Mouse (Mus musculus): ENCODE measurements at regions not wholly inside any gene's neighbourhood (a gene's known extent, or its start where the extent isn't known, plus 50 kb on each side); places are given as distances from the start of the nearest gene placed in this dataset.

DNA sequence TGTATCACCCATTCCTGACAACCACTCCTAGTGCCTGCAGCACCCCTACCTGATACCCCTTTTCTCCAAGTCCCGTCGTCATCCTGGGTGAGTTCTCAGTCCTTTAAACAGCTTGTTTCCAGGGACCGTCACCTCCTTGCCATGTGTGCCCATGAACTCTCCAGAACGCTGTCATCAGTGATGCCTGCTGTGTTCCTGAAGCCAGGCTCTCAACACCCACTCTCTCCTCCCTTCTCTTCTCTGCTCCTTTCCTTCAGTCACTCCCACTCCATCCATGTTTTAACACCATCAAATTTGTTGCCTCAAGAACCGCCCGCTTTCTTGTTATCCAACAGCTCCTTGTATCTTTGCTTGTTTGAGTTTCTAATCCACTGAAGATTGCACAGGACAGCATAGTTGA, 277.8 kb upstream of the Zfp637 start:
- Histone ChIP-seq H3K9ac (no peak overlapping the region), H3K4me1 (0 out of 2 replicates have a peak, but pooled peaks cover 5% of the 10 kb centered on the region), H3K36me3 (no peaks in the 10 kb centered on the region), H3K9me3 (no peaks in the 10 kb centered on the region), H3K27ac (no peak overlapping the region), H3K4me2 (replicated peaks) (no peak overlapping the region), H3K4me3 (no peak overlapping the region), H3K27me3 (no peaks in the 10 kb centered on the region)
- WGBS, result 93% methylated on average over 6 of the region's 6 CpGs
- ATAC-seq (ENCODE audit: insufficient number of reproducible peaks, insufficient read depth, low FRiP score, low TSS enrichment), result no peak

DNA sequence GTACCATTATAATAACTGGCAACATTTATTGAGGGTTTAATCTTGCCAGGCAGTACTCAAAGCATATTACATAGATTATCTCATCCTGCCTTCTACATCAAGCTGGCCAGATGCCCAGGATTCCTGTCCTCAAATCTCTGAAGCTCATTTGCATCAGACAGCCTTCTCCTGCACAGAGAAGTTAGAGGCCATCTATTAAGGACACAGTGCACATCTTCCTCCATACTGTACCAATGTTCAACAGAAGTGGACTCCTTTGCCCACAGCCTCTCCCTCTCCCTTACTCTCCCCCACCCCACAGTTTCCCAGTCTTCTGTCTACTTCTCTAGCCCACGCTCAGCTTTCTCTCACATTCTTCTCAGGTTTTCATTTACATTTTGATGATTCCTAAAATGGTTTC, 277.3 kb upstream of the Zfp637 start:
- 74% methylated on average over 1 of the region's 1 CpGs for WGBS

DNA sequence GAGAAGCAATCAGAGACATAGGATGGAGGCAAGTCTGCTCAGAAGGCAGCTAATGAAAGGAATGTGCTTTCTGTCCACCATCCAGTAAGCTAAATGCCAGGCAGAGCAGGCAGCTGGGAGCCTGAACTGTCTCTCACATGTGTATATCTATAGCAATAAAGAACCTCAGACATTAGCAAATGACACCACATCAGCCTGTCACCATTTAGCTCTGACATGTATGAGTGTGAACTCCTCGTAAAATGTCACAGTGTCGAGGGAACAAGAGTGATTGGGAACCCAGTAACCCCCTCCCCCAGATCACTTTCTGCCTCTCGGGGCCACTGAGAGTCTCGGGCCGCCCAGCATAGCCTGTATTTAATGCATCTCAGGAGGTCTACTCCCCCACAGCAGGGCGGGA, 274.2 kb upstream of the Zfp637 start:
- no peaks in the 10 kb centered on the region for H3K36me3 ChIP-seq
- H3K27ac ChIP-seq, result no peak overlapping the region
- WGBS, result 60% methylated on average over 6 of the region's 6 CpGs
- no peak overlapping the region for H3K9ac ChIP-seq
- no peak for ATAC-seq (ENCODE audit: insufficient number of reproducible peaks, insufficient read depth, low FRiP score, low TSS enrichment)
- H3K4me1 ChIP-seq, result peaks cover 29% of the 10 kb centered on the region
- H3K27me3 ChIP-seq, result no peaks in the 10 kb centered on the region
- no peak overlapping the region for H3K4me2 ChIP-seq (replicated peaks)
- H3K4me3 ChIP-seq, result no peak overlapping the region
- no peaks in the 10 kb centered on the region for H3K9me3 ChIP-seq

More for the DNA sequence above, 277.3 kb upstream of the Zfp637 start:
- Histone ChIP-seq H3K4me1 (0 out of 2 replicates have a peak, but pooled peaks cover 5% of the 10 kb centered on the region), H3K9me3 (no peaks in the 10 kb centered on the region), H3K36me3 (no peaks in the 10 kb centered on the region), H3K27me3 (no peaks in the 10 kb centered on the region), H3K9ac (no peak overlapping the region), H3K4me3 (no peak overlapping the region), H3K27ac (no peak overlapping the region), H3K4me2 (replicated peaks) (no peak overlapping the region)
- ATAC-seq (ENCODE audit: insufficient number of reproducible peaks, insufficient read depth, low FRiP score, low TSS enrichment), result no peak

DNA sequence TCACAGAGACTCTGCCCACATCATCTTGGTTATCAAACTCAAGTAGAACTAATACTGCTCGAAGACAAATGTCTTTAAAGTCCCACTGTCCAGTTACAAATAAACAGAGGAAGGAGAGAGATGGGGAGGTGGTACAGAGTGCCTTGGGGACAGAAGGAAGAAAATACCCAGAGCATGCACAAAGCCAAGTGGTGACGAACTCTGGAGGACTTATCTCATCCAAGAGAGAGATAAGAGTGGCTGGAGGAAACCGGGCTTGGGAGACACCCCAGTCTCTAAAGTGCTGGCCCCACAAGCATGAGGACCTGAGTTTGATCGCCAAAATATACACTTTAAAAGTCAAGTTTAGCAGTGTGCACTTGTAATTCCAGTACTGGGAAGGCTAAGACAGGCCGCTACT, 273.3 kb upstream of the Zfp637 start:
- H3K9ac ChIP-seq, result no peak overlapping the region
- H3K4me3 ChIP-seq, result no peak overlapping the region
- H3K9me3 ChIP-seq, result no peaks in the 10 kb centered on the region
- ATAC-seq (ENCODE audit: insufficient number of reproducible peaks, insufficient read depth, low FRiP score, low TSS enrichment), result no peak
- 83% methylated on average over 5 of the region's 5 CpGs for whole genome bisulfite sequencing
- H3K36me3 ChIP-seq, result no peaks in the 10 kb centered on the region
- no peaks in the 10 kb centered on the region for H3K27me3 ChIP-seq
- H3K27ac ChIP-seq, result no peak overlapping the region
- H3K4me2 ChIP-seq (replicated peaks), result no peak overlapping the region
- peaks cover 33% of the 10 kb centered on the region for H3K4me1 ChIP-seq

DNA sequence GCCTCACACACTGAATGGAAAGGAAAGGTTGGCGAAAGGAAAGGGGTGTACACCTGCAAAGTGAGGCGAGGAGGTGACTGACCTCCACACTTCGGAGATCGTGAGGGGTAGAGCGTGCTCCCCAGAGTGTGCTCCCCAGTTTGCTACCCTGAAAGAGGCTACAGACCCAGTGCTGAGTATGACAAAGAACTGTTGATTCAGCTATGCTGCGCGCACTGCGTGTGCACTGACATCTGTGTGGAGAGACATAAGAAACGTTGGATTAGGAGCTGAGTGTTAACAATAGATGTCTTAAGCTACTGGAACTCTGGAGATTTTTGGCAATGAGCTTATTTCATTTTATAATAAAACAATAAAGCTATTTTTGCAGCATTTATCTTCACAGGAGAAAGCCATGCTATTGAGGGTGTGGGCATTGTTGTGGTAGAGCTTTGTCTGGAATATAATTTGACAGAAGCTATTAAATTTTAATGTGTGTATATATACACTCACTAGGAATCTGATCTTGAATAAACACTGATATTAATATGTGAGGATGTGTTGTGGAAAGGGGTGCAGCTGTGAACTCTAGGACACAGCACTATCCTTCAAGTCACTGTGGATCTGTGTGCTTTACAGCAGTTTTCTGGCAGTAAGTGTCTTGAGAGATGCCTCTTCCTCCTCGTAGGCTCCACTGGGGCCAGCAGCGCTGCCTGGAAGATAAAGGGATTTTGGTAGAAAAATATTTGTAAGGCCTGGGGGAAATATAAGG, 271.2 kb upstream of the Zfp637 start:
- Histone ChIP-seq H3K4me2 (replicated peaks) (no peak overlapping the region), H3K27ac (no peak overlapping the region), H3K4me3 (no peak overlapping the region), H3K4me1 (peaks cover 33% of the 10 kb centered on the region), H3K9ac (no peak overlapping the region), H3K36me3 (no peaks in the 10 kb centered on the region), H3K27me3 (no peaks in the 10 kb centered on the region), H3K9me3 (no peaks in the 10 kb centered on the region)
- no peak for ATAC-seq (ENCODE audit: insufficient number of reproducible peaks, insufficient read depth, low FRiP score, low TSS enrichment)
- WGBS, result 79% methylated on average over 11 of the region's 11 CpGs

DNA sequence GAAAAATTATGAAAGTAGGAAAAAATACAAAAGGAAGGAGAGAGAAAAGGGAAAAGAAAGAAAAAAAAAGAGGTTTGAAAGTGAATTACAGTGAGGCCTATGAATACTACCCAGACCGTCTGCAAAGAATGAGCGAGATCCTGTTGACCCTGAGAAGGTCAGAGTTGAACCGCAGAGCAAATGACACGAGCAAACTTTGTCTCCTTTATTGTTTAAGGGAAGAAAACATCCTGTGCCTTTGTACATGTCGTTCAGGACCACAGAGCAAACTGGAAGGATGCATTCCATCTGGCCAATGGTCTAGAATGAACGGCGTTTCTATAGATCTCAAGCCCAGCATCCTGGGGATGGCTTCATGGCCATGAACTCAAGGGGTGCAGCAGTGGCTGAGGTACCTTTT, 270.6 kb upstream of the Zfp637 start:
- 51% methylated on average over 7 of the region's 7 CpGs for WGBS

DNA sequence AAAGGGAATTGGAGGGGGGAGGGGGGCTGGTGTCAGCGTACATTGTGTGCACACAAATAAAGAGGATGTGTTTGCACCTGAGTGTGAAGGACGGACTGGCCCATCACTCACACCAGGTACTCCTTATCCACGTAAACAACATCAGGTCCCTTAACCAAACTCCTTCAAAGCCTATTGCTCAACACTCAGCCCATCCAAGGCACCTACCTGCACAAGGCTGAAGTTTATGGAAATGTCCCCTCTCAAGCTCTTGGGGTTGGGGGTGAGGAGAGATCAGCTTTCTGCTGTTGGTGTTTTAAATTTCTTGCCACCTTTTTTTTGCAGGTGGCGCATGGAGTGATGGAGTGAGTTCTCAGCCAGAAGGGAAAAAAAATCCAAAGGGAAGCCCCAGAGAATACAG, 270.2 kb upstream of the Zfp637 start:
- H3K4me3 ChIP-seq, result no peak overlapping the region
- H3K9me3 ChIP-seq, result no peaks in the 10 kb centered on the region
- no peak overlapping the region for H3K4me2 ChIP-seq (replicated peaks)
- H3K4me1 ChIP-seq, result peaks cover 33% of the 10 kb centered on the region
- H3K27me3 ChIP-seq, result no peaks in the 10 kb centered on the region
- H3K9ac ChIP-seq, result no peak overlapping the region
- no peaks in the 10 kb centered on the region for H3K36me3 ChIP-seq
- ATAC-seq (ENCODE audit: insufficient number of reproducible peaks, insufficient read depth, low FRiP score, low TSS enrichment), result no peak
- 73% methylated on average over 4 of the region's 4 CpGs for whole genome bisulfite sequencing
- H3K27ac ChIP-seq, result peak overlapping the region; percentile 63

More for the DNA sequence above, 270.6 kb upstream of the Zfp637 start:
- Histone ChIP-seq H3K9ac (no peak overlapping the region), H3K9me3 (no peaks in the 10 kb centered on the region), H3K27me3 (no peaks in the 10 kb centered on the region), H3K4me2 (replicated peaks) (no peak overlapping the region), H3K4me3 (no peak overlapping the region), H3K4me1 (peaks cover 33% of the 10 kb centered on the region), H3K36me3 (no peaks in the 10 kb centered on the region), H3K27ac (peak overlapping the region; percentile 63)
- ATAC-seq (ENCODE audit: insufficient number of reproducible peaks, insufficient read depth, low FRiP score, low TSS enrichment), result no peak

DNA sequence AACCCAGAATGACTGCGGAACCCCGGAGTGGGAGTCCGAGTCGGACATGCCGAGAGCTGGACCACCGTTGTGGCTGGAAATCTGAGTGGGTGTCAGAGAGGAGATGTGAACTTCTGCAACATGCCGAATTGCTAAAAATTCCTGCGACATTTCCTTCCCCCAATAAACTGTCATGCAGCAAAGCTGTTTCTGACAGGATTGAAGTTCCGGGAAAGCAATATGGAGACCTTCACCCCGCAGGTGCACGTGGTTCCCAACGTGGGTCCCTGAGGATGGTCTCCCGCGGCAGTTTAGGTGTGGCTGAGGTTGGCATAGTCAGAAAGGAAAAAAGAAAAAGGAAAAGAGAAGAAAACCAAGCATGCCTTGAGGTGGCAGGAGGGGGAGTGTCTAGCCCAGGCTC, 269.0 kb upstream of the Zfp637 start:
- Histone ChIP-seq H3K9me3 (no peaks in the 10 kb centered on the region), H3K4me3 (no peak overlapping the region), H3K9ac (no peak overlapping the region), H3K27ac (0 out of 2 replicates have a peak overlapping the region, but pooled peaks have one; percentile 73), H3K4me2 (replicated peaks) (no peak overlapping the region), H3K4me1 (peaks cover 29% of the 10 kb centered on the region), H3K27me3 (no peaks in the 10 kb centered on the region), H3K36me3 (no peaks in the 10 kb centered on the region)
- WGBS, result 90% methylated on average over 14 of the region's 14 CpGs
- no peak for ATAC-seq (ENCODE audit: insufficient number of reproducible peaks, insufficient read depth, low FRiP score, low TSS enrichment)

DNA sequence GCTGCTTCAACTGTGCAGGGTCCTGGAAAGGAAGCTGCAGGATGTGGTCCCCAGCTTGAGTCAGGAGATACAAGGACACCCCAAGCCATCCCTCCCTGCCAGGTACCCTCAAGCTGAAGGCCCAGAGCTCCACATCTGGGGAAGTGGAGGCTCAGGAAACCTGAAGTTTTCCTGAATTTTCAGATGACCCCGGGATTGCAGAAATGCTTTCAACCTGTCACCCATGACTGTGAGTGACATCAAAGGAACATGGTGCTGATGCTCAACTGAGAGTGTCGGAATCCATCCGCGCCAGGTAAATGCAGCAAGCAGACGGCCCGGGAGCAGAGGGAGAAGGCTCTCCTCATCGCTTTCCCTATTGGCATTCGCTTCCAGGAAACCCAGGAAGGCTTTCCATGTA, 267.6 kb upstream of the Zfp637 start:
- ATAC-seq (ENCODE audit: insufficient number of reproducible peaks, insufficient read depth, low FRiP score, low TSS enrichment), result no peak
- Histone ChIP-seq H3K4me1 (peaks cover 28% of the 10 kb centered on the region), H3K27me3 (no peaks in the 10 kb centered on the region), H3K36me3 (no peaks in the 10 kb centered on the region), H3K4me3 (no peak overlapping the region), H3K9ac (no peak overlapping the region), H3K27ac (no peak overlapping the region), H3K4me2 (replicated peaks) (no peak overlapping the region), H3K9me3 (no peaks in the 10 kb centered on the region)
- WGBS, result 91% methylated on average over 8 of the region's 8 CpGs

DNA sequence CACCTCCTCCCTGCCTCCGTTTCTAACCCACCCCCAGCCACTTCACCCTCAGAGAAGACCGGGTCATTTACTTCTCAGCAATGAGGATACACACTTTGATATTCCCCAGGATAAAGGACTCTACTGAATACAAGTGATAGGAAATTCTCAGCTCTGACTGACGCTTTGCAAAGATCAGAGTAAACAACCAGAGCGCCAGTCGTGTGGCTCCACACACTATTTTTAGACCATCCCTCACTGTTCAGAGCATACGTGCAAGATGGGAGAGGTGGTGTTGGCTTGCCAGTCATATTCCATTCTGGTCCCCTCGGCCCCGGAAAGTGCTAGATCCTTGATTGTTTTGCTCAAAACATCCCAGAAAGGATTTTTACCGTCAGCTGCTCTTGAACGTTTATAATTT, 266.8 kb upstream of the Zfp637 start:
- Histone ChIP-seq H3K4me2 (replicated peaks) (no peak overlapping the region), H3K27ac (no peak overlapping the region), H3K4me1 (peaks cover 28% of the 10 kb centered on the region), H3K9ac (no peak overlapping the region), H3K36me3 (no peaks in the 10 kb centered on the region), H3K27me3 (no peaks in the 10 kb centered on the region), H3K4me3 (no peak overlapping the region), H3K9me3 (no peaks in the 10 kb centered on the region)
- 69% methylated on average over 10 of the region's 10 CpGs for WGBS
- ATAC-seq (ENCODE audit: insufficient number of reproducible peaks, insufficient read depth, low FRiP score, low TSS enrichment), result no peak

DNA sequence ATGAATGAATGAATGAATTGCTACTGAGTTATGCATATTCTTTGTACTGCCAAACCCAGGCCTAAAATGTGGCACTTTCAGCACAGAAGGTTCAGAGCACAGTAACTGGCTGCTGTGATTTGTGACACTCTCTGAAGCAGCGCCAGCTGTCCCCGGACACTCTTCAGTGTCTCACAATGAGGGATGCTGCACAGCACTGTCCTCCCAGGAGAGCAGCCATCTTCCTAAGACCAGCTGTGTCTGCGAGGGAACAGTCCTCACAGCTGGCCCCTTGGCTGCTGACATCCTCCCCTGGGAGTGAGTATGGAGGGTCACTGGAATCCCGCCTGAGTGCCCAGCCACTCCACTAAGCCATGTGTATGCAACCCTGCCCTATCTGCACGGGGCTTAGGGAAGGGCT, 265.9 kb upstream of the Zfp637 start:
- Histone ChIP-seq H3K9me3 (no peaks in the 10 kb centered on the region), H3K27ac (no peak overlapping the region), H3K27me3 (no peaks in the 10 kb centered on the region), H3K36me3 (no peaks in the 10 kb centered on the region), H3K4me1 (peaks cover 20% of the 10 kb centered on the region), H3K9ac (no peak overlapping the region), H3K4me3 (no peak overlapping the region), H3K4me2 (replicated peaks) (no peak overlapping the region)
- no peak for ATAC-seq (ENCODE audit: insufficient number of reproducible peaks, insufficient read depth, low FRiP score, low TSS enrichment)
- 79% methylated on average over 5 of the region's 5 CpGs for WGBS

DNA sequence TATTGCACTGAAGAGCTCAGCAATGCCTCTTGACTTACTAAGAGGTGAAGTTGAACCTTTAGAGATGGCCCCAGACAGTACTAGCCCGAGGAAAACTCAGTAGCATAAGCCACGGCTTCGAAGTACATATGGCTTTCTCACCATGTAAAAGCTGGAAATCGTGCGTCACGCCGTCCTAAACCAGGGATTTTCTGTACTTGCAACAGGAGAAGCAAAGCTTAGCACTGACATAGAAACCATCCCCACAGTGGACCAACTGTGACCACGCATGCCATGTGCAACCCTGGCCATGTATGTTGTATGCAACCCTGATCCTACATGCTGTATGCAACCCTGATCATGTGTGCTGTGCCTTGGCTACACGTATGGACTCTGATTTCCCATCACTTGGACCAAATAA, 265.0 kb upstream of the Zfp637 start:
- H3K27me3 ChIP-seq, result no peaks in the 10 kb centered on the region
- WGBS, result 87% methylated on average over 9 of the region's 9 CpGs
- H3K4me2 ChIP-seq (replicated peaks), result no peak overlapping the region
- H3K9ac ChIP-seq, result no peak overlapping the region
- peaks cover 12% of the 10 kb centered on the region; the same call in 1 of the 2 replicates for H3K4me1 ChIP-seq
- H3K9me3 ChIP-seq, result no peaks in the 10 kb centered on the region
- H3K27ac ChIP-seq, result no peak overlapping the region
- no peak overlapping the region for H3K4me3 ChIP-seq
- H3K36me3 ChIP-seq, result no peaks in the 10 kb centered on the region
- no peak for ATAC-seq (ENCODE audit: insufficient number of reproducible peaks, insufficient read depth, low FRiP score, low TSS enrichment)

Measured in embryonic facial prominence, embryonic 12.5 days (tissue).